Mouse (Mus musculus) neutrophil, adult 5-6 weeks (primary cell): ENCODE measurements around the gene Serpinf2. TPM values are rescaled to one million over a fixed set of nuclear protein-coding genes. Genes with fewer than 3 reads are reported as not detected.

Experiments used
- ATAC-seq: fragments of 151-379, 151-347 bp; 2 replicates; pipeline ENCODE4 v1.8.0; 2017; ENCODE audit warnings: mild to moderate bottlenecking, moderate TSS enrichment; ENCODE audit not compliant: insufficient number of reproducible peaks, poor library complexity, low FRiP score, severe bottlenecking; ENCODE audit errors: extremely low read depth
- total RNA-seq: library from RNA; stranded (forward); fragments of 200-1000 nt; gene quantifications from 2 replicates; pipeline ENCODE4 v1.2.3, GENCODE M21; 2017

Serpinf2 gene
- total RNA-seq = 0.47 and 1.2 TPM in 2 replicates

DNA sequence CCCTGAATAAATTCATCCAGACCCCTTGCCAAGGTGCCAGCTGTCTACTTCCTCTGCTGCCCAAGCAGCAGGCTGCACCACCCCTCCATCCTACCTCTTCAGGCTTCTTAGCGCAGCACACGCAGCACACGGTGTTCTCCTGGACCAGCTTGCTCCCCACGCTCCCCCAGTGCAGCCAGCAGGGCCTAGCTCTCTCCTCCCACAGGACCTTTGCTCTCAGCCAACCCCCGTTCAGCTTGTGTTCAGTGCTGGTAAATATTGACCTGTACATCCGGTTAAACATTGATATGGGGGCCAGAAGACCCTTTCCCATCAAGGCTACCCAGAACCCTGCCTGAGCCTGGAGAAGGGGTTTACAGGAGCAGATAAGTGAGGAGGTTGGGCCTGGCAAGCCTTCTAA, at the start of gene Serpinf2:
Gene Serpinf2, minus strand, starts transcription at position 229 of the 400 bp plus-strand sequence.
- ATAC-seq = no peak

DNA sequence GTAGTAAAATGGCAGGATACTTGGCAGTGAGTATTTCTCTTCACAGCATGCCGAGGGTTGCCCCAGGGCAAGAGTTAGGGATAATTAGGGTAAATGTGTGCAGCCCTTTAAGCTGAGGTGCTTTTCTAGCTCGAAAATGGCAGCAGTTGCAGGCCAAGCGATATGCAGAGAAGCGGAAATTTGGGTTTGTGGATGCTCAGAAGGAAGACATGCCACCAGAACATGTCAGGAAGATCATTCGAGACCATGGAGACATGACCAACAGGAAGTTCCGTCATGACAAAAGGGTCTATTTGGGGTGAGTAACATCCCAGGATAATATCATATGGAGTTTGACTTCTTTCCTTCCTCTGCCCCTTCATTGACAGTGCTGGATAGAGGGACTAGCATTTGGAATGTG, 48.1 kb upstream of the Serpinf2 start:
- ATAC-seq = no peak

DNA sequence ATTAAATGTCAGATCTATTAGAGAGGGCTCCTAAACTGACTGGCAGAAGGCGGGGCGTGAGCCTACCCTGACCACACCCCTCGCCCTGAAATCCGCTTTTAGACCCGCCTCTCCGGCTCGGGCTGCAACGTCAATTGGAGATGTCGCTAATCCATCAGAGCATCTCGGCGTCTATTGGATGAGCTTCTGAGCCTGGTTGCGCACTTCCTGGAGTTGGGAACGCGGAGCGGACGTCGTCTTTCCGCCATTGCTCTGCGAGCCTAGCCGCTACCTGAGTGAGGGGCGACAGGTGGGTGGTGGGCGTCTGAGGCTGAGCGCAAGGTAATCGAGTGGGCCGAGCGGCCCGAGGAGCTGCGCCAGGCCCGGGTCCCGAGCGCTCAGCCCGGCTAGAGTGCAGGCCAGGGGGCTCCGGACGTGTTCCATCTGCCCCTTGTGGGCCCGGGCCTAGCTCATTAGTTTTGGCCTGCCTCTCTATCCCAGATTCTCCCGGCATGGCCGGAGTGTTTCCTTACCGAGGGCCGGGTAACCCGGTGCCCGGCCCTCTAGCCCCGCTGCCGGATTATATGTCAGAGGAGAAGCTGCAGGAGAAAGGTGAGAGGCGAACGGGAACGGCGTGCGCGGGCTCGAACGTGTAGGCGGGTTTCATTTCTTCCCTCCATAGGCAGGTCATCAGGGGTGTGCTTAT, 47.4 kb upstream of the Serpinf2 start, which contains the start of gene Prpf8:
Gene Prpf8, plus strand, starts transcription at position 216 of the 685 bp plus-strand sequence.
- ATAC-seq = peak; percentile 100

DNA sequence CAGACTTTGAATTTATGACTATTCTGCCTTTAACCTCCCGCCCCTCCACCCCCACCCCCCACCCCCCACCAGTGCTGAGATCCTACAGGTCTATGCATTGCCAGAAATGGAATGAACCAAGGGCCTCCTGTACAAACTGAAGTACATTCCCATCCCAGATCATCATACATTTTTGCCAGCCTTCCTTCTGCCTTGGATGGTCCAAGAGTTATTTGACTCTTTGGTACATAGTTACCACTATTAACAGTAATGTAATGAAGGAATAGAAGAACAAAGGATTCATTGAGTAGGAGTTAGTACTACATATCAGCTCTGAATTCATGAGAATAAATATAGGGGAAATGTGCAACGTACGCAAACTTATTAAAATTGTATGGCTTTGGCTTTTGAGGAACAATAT, 46.8 kb upstream of the Serpinf2 start:
- no peak for ATAC-seq

DNA sequence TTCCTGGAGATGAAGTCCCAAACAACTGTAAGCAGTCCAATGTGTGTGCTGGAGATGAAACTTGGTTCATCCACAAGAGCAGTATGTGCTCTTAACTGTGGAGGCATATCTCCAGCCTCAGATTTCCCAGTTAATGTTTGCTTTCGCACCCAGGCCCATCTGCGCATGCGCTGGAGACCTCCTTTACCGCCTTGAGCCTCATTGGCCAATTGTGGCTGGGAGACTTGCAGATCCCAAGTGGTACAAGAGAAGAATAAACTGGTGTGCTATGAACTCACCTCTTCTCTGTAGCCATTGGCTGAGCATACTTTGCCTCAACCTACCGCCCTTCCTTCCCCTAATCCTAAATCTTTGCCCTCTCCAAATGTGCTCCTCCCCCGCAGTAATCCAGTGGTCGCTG, 34.0 kb upstream of the Serpinf2 start:
- no peak for ATAC-seq

DNA sequence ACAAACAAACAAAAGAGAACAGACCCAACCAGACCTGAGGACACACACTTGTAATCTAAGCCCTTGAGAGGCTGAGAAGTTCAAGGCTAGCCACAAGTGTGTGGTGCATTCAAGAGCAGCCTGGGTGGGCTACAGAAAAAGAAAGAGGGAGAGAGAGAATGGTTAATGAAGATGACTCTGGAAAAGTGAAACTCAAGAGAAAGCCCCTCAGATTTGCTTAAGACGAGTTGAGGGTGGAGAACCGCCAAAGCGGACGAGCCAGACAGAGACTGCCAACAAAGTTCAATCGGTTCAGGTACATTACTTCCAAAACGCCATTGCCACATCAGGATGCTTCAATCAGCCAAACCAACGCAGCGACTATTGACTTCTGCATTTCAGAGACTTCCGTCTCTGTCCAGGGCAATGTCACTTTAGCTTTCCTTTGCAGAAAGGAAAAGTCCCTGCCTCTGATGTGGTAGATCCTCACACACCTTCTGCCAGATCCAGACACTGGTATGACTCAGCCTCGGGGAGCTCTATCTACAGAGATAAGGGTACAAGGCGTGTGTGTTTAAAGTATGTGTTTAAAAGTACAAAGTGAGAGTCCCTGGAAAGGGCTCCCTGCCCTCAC, 33.2 kb upstream of the Serpinf2 start:
- ATAC-seq = peak; percentile 48; the same call in 1 of the 2 replicates

DNA sequence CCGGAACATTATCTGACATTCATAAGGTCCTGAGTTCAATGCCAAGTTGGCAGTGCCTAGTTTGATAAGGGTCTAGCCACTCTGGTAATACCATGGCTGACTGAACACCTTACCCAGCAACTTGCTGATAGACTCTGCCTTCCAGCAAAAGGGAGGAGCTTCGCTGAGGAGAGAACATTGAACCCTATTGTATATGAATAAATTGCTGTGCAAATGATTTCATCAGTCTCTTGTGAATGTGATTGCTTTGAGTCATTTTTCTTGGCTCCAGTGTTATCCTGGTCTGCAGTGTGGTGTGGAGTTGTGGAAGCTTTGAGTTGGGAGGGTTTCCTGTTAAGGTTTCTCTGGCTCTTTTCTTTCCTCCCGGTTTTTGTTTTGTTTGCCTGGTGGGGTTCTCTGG, 31.3 kb upstream of the Serpinf2 start:
- ATAC-seq = no peak

DNA sequence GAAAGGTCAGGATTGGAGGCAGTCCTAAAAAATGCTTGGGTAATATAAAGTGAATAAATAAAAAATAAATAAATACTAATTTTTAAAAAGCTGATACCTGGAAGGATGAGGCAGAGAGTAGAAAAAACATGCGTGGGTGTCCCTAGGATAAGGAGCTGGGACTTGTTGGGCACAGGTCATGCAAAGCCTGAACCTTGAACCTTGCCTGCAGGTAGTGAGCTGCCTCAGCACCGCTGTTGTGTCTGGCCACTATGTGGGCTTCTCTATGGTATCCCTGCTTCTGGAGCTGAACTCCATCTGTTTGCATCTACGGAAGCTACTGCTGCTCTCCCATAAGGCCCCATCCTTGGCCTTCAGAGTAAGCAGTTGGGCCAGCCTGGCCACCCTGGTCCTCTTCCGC, 29.9 kb upstream of the Serpinf2 start:
- no peak for ATAC-seq

DNA sequence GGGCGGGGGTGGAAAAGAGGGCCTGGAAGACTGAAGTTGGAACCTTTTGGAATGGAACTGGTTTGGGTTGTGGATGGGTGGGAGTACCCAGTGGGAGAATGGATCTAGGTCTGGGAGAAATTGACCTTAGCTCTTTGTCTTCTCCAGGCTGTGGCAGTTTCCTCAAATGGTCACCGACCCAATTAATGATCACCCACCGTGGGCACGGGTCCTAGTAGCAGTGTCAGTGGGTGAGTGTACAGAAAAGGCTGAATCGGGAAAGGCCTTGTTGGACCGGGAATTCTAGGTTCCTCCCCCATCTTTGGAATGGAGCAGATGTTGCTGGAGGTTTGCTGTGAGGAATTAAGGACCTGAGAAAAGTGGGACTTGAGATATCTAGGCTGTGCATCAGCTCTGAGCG, 29.0 kb upstream of the Serpinf2 start:
- ATAC-seq = no peak

DNA sequence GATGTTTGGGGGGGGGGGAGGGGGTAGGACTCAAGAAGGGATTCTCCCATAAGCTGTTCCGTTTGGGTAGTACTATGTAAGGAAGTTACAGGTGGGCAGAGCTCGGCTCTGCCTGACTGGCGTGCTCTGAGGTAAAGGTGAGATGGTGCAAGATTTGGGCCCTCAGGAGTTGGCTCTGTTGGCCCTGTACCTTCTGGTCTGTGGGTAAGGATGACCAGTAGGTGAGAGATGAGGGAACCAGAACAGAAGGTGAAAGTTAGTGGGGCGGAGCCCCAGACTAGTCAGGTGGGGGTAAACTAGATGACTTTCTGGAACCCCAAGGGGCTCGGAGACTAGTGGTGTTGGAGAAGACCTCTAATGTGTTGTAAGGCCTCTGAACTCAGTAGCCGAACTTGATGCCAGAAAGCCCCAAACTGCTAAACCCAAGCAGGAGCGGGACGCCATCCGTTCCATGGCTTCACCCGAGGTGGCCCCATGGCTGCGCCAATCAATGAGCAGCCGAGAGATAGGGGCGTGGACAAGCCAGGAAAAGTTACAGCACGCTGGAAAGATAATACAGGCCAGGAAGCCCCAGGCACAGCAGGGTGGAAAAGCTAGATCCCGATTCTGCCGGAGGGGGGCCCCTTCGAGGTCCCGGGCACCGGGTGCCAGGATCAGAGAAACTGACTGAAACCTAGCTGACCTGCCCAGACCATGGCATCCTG, 28.3 kb upstream of the Serpinf2 start:
- no peak for ATAC-seq

DNA sequence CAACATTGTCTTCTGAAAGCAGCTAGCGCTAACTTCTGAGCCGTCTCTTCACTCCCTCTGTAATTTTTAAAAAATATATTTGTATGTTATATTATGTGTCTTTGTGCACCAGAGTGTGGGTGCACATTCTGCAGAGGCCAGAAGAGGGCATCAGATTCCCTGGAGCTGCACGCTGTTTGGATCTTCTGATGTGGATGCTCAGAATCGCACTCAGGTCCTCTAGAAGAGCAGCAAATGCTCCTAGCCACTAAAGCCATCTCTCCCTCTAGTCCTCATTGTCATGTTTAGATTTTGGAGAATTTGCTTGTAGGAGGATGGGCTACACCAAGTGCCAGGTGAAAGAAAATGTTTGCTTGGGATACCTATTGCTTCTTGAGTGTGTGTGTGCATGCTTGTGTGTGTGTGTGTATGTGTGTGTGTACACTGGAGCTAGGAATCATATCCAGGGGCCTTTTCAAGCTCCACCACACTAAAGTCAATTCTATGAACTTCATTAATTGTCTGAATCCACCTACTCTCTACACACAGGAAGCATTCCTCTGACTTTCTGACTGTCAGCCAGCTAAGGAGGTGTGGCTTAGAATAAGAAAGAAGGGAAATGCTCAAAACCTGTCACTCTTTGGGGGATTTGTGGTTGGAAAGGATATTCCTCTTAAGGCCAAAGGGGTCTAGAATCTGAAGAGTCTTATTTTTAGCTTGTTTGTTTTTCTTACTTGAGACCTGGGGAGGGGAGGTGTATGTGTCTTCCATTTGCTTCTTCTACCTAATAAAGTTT, 27.5 kb upstream of the Serpinf2 start:
- no peak for ATAC-seq

DNA sequence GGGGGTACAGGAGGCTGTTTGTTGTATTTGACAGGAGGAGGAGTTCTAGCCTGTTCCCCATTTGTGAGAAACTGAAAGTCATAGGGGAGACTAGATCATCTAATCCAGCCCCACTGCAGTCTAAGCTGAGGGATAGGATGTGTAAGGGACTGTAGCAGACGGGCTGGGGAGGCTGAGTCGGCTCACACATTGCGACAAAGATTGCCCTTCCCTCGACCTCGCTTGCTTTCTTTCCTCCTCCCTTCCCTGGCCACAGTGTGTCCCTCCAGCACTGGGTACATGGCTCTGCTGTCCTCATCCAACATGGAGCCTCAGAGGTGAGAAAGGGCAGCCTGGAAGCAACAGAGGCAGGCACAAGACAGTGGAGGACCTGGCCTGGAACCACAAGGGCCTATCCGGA, 25.7 kb upstream of the Serpinf2 start:
- no peak for ATAC-seq

DNA sequence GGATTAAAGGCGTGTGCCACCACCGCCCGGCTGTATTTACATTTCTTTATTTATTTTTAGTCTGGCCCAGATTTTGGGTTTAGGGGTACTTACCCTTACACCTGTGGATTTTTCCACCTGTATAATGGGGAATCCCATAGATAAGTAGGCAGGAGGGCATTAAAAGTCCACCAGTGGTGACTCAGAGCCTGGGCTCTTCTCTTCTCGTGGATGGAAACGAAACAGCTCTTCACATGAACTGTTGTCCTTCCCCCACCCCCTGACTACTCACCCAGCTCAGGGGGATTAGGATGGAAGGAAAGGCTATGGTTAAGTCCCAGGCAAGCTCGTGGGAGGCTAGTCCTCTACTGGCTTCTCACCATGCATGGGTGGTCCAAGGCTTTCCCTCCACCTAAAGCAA, 25.0 kb upstream of the Serpinf2 start:
- no peak for ATAC-seq

DNA sequence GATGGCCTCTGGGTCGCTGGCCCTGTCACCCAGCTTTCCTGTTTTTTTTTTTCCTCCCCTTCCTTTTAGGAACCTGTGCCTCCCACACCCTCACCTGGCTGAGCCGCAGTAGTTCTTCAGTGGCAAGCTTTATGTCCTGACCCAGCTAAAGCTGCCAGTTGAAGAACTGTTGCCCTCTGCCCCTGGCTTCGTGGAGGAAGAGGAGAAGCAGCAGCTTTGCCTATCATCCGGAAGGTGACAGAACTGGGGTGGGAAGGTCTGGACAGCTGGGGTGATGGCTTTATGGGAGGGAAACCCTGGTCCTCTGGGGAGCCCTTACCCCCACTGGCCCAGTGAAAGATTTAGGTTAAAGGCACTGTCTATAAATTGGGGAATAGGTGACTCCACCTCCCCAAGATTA, 24.2 kb upstream of the Serpinf2 start:
- no peak for ATAC-seq

DNA sequence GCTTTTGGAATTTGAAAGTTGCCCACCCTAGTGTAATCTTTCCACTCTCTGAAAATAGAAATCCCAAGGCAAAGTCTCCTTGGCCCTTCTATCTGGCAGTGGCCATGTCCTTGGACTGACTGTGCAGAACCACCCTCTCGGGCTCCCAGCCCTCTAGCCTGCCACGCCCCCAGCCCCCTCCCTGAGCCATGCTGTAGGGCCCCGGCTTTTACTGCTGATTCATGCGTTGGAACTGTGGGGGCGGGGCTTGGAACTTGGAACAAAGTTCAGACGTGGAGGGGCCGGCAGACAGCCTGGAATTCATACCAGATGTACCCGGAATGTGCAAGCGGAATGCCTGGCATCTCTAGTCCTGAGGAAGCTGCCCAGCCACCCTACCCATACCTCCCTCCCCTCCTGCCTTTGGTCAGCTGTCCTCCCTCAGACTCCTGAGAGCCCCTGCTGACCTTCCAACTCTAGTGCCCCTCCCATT, 23.5 kb upstream of the Serpinf2 start:
- ATAC-seq = no peak

DNA sequence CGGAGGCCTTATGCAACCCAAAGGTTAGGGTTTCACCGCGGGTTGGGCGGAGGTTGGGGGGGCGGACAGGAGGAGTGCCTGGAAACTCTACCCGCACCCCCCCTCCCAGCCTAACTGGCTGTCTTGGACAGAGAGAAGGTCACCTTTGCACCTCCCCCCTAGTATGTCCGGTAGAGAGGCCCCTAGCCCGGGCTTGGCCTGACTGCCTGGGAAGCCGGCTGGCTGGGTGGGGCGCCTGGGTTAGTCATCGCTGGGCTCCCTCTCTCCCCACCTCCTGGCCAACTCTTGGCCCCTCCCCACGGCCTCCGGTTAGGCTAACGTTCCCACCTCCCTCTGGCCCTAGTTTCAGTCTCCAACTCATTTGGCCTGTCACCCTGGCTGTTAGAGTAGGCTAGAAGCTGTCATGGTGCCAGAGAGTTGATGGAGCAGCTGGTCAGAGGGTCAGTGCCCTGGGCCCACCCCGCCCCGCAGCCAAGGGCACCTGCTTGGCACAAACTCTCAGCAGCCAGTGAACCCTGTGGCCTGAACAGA, 22.9 kb upstream of the Serpinf2 start:
- no peak for ATAC-seq

DNA sequence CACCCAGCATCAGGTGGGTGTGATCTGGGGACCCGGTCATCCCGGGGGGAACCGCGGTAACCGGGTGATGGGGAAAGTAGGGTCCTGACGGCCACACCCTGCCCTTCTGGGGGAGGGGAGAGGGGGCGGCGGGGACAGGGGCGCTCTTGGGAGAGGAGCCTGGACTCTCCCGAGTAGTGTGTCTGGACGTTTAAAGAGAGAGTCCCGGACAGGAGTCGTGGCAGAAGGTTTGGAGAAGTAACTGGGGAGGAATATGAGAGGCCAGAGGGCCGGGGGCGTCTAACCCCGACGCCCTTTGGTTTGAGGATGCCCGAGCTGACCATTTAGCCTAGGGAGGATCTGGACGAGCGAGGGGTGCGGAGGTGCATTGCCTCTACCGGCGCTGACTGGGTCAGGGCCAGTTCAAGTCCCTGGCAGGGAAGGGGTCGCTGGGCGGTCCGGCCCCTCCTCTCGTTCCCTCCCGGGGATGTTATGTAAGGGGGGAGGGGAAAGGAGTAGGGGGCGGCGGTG, 22.4 kb upstream of the Serpinf2 start:
- no peak for ATAC-seq

DNA sequence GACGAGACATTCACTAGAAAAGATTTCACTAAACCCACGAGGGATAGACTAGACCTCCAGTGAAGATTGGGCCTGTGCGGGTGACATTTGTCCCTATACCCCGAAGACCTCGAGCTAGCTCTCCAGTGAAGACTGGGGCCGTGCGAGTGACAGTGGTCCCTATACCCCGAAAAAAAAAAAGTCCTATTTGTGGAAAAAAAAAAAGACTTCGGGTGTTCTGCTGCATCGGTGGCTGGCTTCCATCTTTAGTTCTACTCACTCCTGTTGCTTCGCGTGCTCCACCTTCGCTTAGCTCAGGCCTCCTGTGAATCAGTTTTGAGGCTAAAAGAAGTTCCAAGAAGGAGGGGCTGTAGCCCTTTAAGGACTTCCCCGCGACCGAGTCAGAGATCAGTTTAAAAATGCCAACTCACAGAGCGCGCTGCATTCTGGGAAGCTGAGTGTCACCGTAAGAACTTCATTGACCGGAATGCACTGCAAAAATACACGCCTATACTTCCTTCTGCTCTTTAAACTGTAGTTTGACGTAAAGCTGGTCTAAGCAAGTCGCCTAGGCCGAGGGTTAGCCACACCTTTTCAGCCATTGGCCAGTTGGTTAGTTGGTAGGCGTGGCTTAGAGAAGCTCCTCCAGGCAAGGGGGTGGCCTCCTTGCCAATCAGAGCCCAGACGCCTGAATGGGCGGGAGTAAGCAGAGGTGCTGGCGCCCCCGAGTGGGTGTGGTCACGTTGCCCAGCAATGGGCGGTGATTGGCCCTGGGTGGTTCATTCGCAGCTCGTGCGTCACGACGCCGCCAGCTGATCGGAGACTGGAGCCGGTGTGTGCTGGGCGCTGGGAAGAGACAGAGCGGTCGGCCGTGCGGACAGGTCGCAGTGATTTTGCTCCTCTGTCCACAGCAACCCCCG, 21.7 kb upstream of the Serpinf2 start, which contains the start of gene Tlcd2:
Gene Tlcd2, plus strand, starts transcription at position 872 of the 899 bp plus-strand sequence.
- peak; percentile 78 for ATAC-seq
